Mouse (Mus musculus): ENCODE measurements around the gene Lrrk1.

DNA sequence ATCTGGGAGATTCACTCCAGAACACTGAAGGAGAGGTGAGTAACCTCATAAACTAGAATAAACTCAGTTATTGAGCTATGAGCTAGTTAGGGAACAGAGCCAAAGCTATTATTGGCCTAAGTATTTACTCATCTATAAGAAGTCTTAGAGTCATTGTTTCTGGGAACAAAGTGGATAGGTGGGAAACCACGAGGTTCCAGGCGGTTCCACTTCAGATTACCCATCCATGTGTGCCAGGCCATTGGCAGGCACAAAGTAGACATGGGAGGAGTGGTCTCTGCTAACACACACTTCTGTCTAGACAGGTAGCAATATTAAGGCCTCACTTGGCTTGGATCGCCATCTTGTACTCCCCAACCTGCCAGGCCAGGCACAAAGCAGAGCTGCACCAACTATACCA, 110.1 kb downstream of the Lrrk1 start:
- no peak for TF ChIP-seq CTCF (IDR thresholded peaks at IDR 0.05; ENCODE audit: low read depth, low read length)
- TF ChIP-seq POLR2A (IDR thresholded peaks at IDR 0.05; ENCODE audit: extremely low read depth, insufficient read depth, low read length): no peak
